Mouse (Mus musculus) liver, embryonic 12.5 days (tissue): ENCODE results near the gene Actl6b. TPM values are rescaled to one million over a fixed set of nuclear protein-coding genes. Genes with fewer than 3 reads are reported as not detected.

Experiments used
- ATAC-seq: fragments of 200-750 bp; cut with Nextera tagmentation; 2 replicates; pipeline ENCODE4 v1.8.0; 2017; ENCODE audit warnings: moderate number of reproducible peaks, mild to moderate bottlenecking, moderate library complexity
- H3K27ac ChIP-seq: fragments of 300-500 bp; sonication (generic); 2 replicates; pipeline ENCODE4 v1.5.1; 2016; ENCODE audit warnings: mild to moderate bottlenecking
- H3K27me3 ChIP-seq: fragments of 300-500 bp; sonication (generic); replicated peaks from 2 replicates; pipeline ENCODE4 v1.6.1; 2016; ENCODE audit warnings: mild to moderate bottlenecking, moderate library complexity
- H3K36me3 ChIP-seq: fragments of 300-500 bp; sonication (generic); 2 replicates; pipeline ENCODE4 v1.6.1; 2016; ENCODE audit warnings: mild to moderate bottlenecking, moderate library complexity
- H3K4me1 ChIP-seq: fragments of 300-500 bp; sonication (generic); 2 replicates; pipeline ENCODE4 v1.6.1; 2016
- H3K4me2 ChIP-seq: fragments of 300-500 bp; sonication (generic); 2 replicates; pipeline ENCODE4 v1.6.1; 2016; ENCODE audit warnings: mild to moderate bottlenecking, moderate library complexity
- H3K4me3 ChIP-seq: fragments of 300-500 bp; sonication (generic); 2 replicates; pipeline ENCODE4 v1.5.1; 2016; ENCODE audit warnings: mild to moderate bottlenecking, moderate library complexity
- H3K9ac ChIP-seq: fragments of 300-500 bp; sonication (generic); 2 replicates; pipeline ENCODE4 v1.6.1; 2016; ENCODE audit warnings: mild to moderate bottlenecking, moderate library complexity
- H3K9me3 ChIP-seq: fragments of 300-500 bp; sonication (generic); replicated peaks from 2 replicates; pipeline ENCODE4 v1.6.1; 2016; ENCODE audit warnings: mild to moderate bottlenecking, moderate library complexity
- WGBS: fragments of 180-500 bp; shearing (Covaris S2); methylation state at CpG from one replicate; pipeline ENCODE4 v1.1.7; 2016; ENCODE audit not compliant: insufficient replicate concordance; 5-methylcytosine and 5-hydroxymethylcytosine counted together
- polyA plus RNA-seq: library from polyadenylated mRNA; unstranded; fragments of >200 nt; fragmentation: Nextera tagmentation; extraction: Ambion mirVana; gene quantifications from 2 replicates; pipeline ENCODE4 v1.2.1, GENCODE M21; 2016

Gene Actl6b
- not detected in 2 replicates for polyA plus RNA-seq

GRCm38 (mm10) chr5:137553411-137553837 is at the start of gene Actl6b:
Gene Actl6b, plus strand, starts transcription at chr5:137553517.
- Histone ChIP-seq H3K36me3 (no peaks in the 10 kb centered on the region), H3K27ac (no peak within 1 kb of the TSS), H3K4me1 (peaks cover 7% of the 10 kb centered on the region), H3K9me3 (no peaks in the 10 kb centered on the region), H3K4me2 (peak within 1 kb of the TSS; percentile 46), H3K9ac (no peak within 1 kb of the TSS), H3K27me3 (peaks cover 72% of the 10 kb centered on the region), H3K4me3 (peak within 1 kb of the TSS; percentile 16; the same call in 1 of the 2 replicates)
- WGBS = under 1% methylated on average over 37 of the region's 37 CpGs
- ATAC-seq = peak; percentile 65

DNA sequence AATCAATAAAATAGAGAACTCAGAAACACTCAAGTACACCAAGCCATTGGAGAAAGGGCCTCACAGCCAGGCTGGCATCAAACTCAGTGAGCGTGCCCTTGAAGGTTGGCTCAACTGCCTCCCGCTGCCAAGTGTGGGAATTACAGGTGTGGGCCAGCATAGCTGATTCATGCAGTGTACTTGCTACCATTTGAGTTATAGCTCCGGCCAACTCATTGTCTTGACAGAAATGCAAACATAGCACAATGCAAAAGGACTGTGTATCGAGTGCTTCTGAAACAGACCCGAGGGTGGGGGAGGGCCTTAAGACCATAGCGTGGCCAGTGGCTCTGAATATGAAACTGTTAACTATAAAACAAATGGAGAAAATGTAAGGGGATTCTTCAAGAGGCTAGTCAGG is 49.3 kb upstream of the Actl6b start:
- Histone ChIP-seq H3K27ac (peak overlapping the region; percentile 93; the same call in 1 of the 2 replicates), H3K4me3 (no peak overlapping the region), H3K27me3 (no peaks in the 10 kb centered on the region), H3K4me2 (peak overlapping the region; percentile 90), H3K9ac (no peak overlapping the region), H3K9me3 (no peaks in the 10 kb centered on the region), H3K4me1 (peaks cover 30% of the 10 kb centered on the region), H3K36me3 (peaks cover 15% of the 10 kb centered on the region)
- no peak for ATAC-seq
- WGBS = 80% methylated on average over 6 of the region's 6 CpGs

GRCm38 (mm10) chr5:137510014-137510501 is 43.3 kb upstream of the Actl6b start:
- Histone ChIP-seq H3K4me3 (peak overlapping the region; percentile 93), H3K27me3 (no peaks in the 10 kb centered on the region), H3K4me1 (peaks cover 46% of the 10 kb centered on the region), H3K9me3 (no peaks in the 10 kb centered on the region), H3K4me2 (peak overlapping the region; percentile 95), H3K9ac (peak overlapping the region; percentile 98), H3K27ac (peak overlapping the region; percentile 83), H3K36me3 (0 out of 2 replicates have a peak, but pooled peaks cover 7% of the 10 kb centered on the region)
- WGBS = 2% methylated on average over 44 of the region's 52 CpGs
- peak; percentile 74 for ATAC-seq

- peaks cover 46% of the 10 kb centered on the region for H3K4me1 ChIP-seq
- H3K9me3 ChIP-seq = no peaks in the 10 kb centered on the region
- peak overlapping the region; percentile 98 for H3K9ac ChIP-seq
- 2% methylated on average over 58 of the region's 83 CpGs for WGBS
- H3K4me3 ChIP-seq = peak overlapping the region; percentile 93
- ATAC-seq = peak; percentile 71
- peak overlapping the region; percentile 95 for H3K4me2 ChIP-seq
- no peaks in the 10 kb centered on the region for H3K27me3 ChIP-seq
- H3K36me3 ChIP-seq = 0 out of 2 replicates have a peak, but pooled peaks cover 7% of the 10 kb centered on the region
- peak overlapping the region; percentile 83 for H3K27ac ChIP-seq
These were observed 42.5 kb upstream of the Actl6b start for GRCm38 (mm10) chr5:137510573-137511390.

- peak overlapping the region; percentile 93 for H3K4me3 ChIP-seq
- H3K4me1 ChIP-seq = peaks cover 53% of the 10 kb centered on the region
- ATAC-seq = no peak
- H3K9me3 ChIP-seq = no peaks in the 10 kb centered on the region
- 72% methylated on average over 3 of the region's 3 CpGs for WGBS
- 0 out of 2 replicates have a peak, but pooled peaks cover 7% of the 10 kb centered on the region for H3K36me3 ChIP-seq
- H3K9ac ChIP-seq = peak overlapping the region; percentile 98
- H3K27ac ChIP-seq = no peak overlapping the region
- no peaks in the 10 kb centered on the region for H3K27me3 ChIP-seq
- H3K4me2 ChIP-seq = peak overlapping the region; percentile 95
These were observed 41.6 kb upstream of the Actl6b start for GRCm38 (mm10) chr5:137511706-137512105.

GRCm38 (mm10) chr5:137512847-137513794 is 40.2 kb upstream of the Actl6b start:
- Histone ChIP-seq H3K27ac (no peak overlapping the region), H3K4me2 (no peak overlapping the region), H3K36me3 (peaks cover 19% of the 10 kb centered on the region), H3K9me3 (no peaks in the 10 kb centered on the region), H3K27me3 (no peaks in the 10 kb centered on the region), H3K4me3 (no peak overlapping the region), H3K9ac (no peak overlapping the region), H3K4me1 (peaks cover 57% of the 10 kb centered on the region)
- WGBS = 76% methylated on average over 11 of the region's 11 CpGs
- ATAC-seq = no peak

DNA sequence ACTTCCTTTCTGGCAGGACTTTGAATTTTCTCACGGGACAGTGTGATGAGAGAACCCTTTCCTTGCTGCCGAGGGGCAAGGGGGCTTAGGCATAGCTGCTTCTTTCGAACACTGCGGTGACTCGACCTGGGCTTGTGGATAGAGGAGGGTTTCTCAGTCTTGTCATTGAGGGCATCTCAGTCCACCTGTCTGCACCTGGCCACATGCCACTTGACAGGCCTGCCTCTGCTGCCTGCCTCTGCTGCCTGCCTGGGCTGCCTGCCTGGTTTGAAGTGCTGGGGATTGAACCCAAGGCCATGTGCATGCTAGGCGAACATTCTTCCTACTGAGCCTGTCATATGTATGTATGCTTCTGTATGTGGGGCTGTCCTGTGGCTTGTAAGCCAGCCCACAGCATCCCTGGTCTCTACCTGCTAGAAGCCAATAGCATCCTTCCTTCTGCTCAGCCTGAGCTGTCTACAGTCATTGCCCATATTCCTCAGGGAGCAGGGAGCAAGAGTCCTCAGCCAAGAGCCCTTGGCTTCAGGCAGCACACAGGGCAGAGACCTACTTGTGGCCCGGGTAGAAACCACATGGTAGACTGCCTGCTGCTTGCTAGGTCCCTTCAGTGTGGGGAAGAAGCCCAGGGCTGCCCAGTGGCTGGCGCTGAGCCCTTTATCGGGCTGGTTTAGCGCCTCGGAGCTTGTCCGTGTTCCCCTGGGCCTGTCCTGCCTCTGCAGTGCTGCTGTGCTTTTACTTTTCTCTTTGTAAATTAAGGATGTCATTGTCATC is 39.2 kb upstream of the Actl6b start:
- Histone ChIP-seq H3K36me3 (peaks cover 29% of the 10 kb centered on the region), H3K9me3 (no peaks in the 10 kb centered on the region), H3K9ac (no peak overlapping the region; the same call in 1 of the 2 replicates), H3K4me3 (no peak overlapping the region), H3K27me3 (no peaks in the 10 kb centered on the region), H3K4me1 (peaks cover 57% of the 10 kb centered on the region), H3K4me2 (no peak overlapping the region), H3K27ac (no peak overlapping the region)
- 85% methylated on average over 12 of the region's 12 CpGs for WGBS
- no peak for ATAC-seq

DNA sequence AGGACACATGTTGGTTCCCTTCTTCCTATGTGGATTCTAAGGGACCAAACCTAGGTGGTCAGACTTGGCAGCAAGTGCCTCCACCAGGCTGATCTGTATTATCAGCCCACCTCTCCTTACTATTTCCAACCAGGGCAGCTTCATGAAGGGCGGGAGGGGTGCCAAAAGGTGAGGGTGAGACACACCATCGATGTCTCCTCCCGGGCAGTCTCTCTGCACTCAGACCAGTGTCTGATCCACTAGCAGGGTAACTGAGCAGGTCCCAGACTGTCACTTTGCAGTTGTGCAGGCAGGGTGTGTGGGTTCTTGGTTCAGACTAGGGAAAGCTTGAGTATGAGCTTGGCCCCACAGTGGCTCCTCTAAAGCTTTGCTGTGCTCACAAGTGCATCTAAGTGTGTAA is 38.5 kb upstream of the Actl6b start:
- H3K9me3 ChIP-seq = no peaks in the 10 kb centered on the region
- H3K9ac ChIP-seq = no peak overlapping the region
- peaks cover 36% of the 10 kb centered on the region for H3K36me3 ChIP-seq
- no peak overlapping the region for H3K4me3 ChIP-seq
- no peak for ATAC-seq
- WGBS = 70% methylated on average over 3 of the region's 3 CpGs
- H3K27me3 ChIP-seq = no peaks in the 10 kb centered on the region
- H3K27ac ChIP-seq = no peak overlapping the region
- peaks cover 50% of the 10 kb centered on the region for H3K4me1 ChIP-seq
- H3K4me2 ChIP-seq = no peak overlapping the region

- H3K9ac ChIP-seq = no peak within 1 kb of the TSS
These were observed 34.9 kb upstream of the Actl6b start, which contains the start of gene Gigyf1 for GRCm38 (mm10) chr5:137518436-137518835. Gene Gigyf1, plus strand, starts transcription at chr5:137518548.

DNA sequence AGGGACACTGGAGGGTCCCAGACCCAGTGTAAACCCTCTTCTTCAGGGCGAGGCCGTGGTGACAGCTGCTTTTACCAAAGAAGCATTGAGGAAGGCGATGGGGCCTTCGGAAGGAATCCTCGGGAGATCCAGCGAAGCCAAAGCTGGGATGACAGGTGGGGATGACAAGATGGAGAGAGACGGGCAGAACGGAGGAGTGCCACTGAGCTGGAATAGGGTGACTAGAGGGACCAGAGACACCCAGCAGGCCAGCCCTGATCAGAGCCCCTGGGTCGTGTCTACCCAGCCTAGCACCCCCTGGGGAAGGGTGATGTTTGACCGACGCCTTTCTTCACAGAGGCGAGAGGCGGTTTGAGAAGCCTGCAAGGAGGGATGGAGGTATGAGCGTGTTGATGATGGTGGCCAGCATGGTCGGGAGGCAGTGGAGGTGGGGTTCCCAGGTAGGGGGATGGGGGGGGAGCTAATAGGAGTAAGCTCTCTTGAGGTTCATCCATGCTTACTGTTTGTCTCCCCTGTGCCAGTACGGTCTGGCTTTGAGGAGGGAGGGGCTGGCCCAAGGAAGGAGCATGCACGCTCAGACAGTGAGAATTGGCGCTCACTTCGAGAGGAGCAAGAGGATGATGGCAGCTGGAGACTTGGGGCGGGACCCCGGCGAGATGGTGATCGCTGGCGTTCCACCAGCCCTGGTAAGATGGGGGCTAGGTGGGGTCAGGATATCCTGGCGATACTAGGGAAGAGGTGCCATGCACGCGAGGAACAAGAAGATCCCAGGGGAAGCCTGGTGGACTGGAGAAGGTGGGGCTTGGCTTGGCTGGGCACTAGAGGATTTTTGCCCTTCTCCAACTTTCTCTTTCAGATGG is 33.4 kb upstream of the Actl6b start:
- H3K9me3 ChIP-seq = no peaks in the 10 kb centered on the region
- H3K36me3 ChIP-seq = peaks cover 80% of the 10 kb centered on the region
- H3K27me3 ChIP-seq = no peaks in the 10 kb centered on the region
- H3K27ac ChIP-seq = no peak overlapping the region
- peaks cover 17% of the 10 kb centered on the region; the same call in 1 of the 2 replicates for H3K4me1 ChIP-seq
- no peak for ATAC-seq
- no peak overlapping the region for H3K4me3 ChIP-seq
- WGBS = 88% methylated on average over 27 of the region's 27 CpGs
- H3K4me2 ChIP-seq = no peak overlapping the region
- no peak overlapping the region for H3K9ac ChIP-seq

More at GRCm38 (mm10) chr5:137518436-137518835, 34.9 kb upstream of the Actl6b start, which contains the start of gene Gigyf1:
- Histone ChIP-seq H3K36me3 (peaks cover 72% of the 10 kb centered on the region), H3K27me3 (no peaks in the 10 kb centered on the region), H3K4me3 (no peak within 1 kb of the TSS), H3K9me3 (no peaks in the 10 kb centered on the region), H3K4me2 (no peak within 1 kb of the TSS), H3K4me1 (peaks cover 26% of the 10 kb centered on the region), H3K27ac (no peak within 1 kb of the TSS)
- ATAC-seq = no peak
- WGBS = 77% methylated on average over 5 of the region's 5 CpGs
